Mouse (Mus musculus): ENCODE measurements around the gene Atp2b4. TPM values are rescaled to one million over a fixed set of nuclear protein-coding genes. Genes with fewer than 3 reads are reported as not detected.

The Atp2b4 gene
- polyA plus RNA-seq (2015; fragmentation: Nextera tagmentation; extraction: Ambion mirVana), result 10.3 and 11.0 TPM in 2 replicates

DNA sequence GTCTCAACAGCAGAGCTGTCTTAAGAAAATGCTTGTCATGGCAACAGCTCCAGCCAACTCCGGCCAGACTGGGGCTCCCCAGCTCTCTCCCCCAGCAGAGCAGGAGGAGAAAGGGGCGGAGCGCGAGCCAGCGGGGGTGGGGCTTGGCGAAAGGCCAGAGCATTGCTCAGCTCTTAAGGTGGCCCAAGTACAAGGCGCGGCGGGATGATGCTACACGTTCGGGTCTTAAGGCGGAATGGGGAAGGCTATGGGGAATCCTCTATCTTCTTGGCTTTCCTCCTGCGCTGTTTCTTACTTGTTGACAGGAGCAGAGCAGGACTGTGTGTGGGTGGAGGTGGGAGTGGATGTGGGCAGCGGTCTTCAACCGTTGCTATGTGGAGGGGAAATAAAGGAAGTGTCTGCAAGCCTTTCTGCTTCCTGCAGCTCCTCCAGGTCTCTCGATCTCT lies at the start of gene Atp2b4:
Gene Atp2b4, minus strand, starts transcription at position 94 of the 446 bp plus-strand sequence.
- Histone ChIP-seq H3K27me3 (ENCODE audit: control insufficient read depth, insufficient read depth, low read length) (no peaks in the 10 kb centered on the region), H3K4me3 (ENCODE audit: low read length) (peak within 1 kb of the TSS; percentile 80), H3K4me2 (ENCODE audit: low read depth, low read length) (peak within 1 kb of the TSS; percentile 94), H3K36me3 (ENCODE audit: control insufficient read depth, insufficient read depth) (no peaks in the 10 kb centered on the region), H3K9ac (ENCODE audit: low read length) (peak within 1 kb of the TSS; percentile 80), H3K4me1 (ENCODE audit: control insufficient read depth, insufficient read depth, low read length) (peaks cover 27% of the 10 kb centered on the region), H3K27ac (ENCODE audit: low read length) (peak within 1 kb of the TSS; percentile 78), H3K9me3 (replicated peaks; ENCODE audit: control insufficient read depth, low read length) (no peaks in the 10 kb centered on the region)
- WGBS, result 1% methylated on average over 15 of the region's 16 CpGs
- peak; percentile 91 for ATAC-seq (replicated peaks; ENCODE audit: extremely low read depth, insufficient read depth, low FRiP score)

GRCm38 (mm10) chr1:133844734-133845133 lies 43.9 kb upstream of the Atp2b4 start:
- no peak overlapping the region for H3K4me2 ChIP-seq (ENCODE audit: low read depth, low read length)
- no peaks in the 10 kb centered on the region for H3K27me3 ChIP-seq (ENCODE audit: control insufficient read depth, insufficient read depth, low read length)
- no peak overlapping the region for H3K4me3 ChIP-seq (ENCODE audit: low read length)
- H3K9ac ChIP-seq (ENCODE audit: low read length), result no peak overlapping the region
- no peak overlapping the region for H3K27ac ChIP-seq (ENCODE audit: low read length)
- no peaks in the 10 kb centered on the region for H3K4me1 ChIP-seq (ENCODE audit: control insufficient read depth, insufficient read depth, low read length)
- 41% methylated on average over 9 of the region's 9 CpGs for WGBS
- ATAC-seq (replicated peaks; ENCODE audit: extremely low read depth, insufficient read depth, low FRiP score), result no peak
- no peaks in the 10 kb centered on the region for H3K36me3 ChIP-seq (ENCODE audit: control insufficient read depth, insufficient read depth)
- no peaks in the 10 kb centered on the region for H3K9me3 ChIP-seq (replicated peaks; ENCODE audit: control insufficient read depth, low read length)

GRCm38 (mm10) chr1:133843900-133844299 lies 43.1 kb upstream of the Atp2b4 start:
- H3K27ac ChIP-seq (ENCODE audit: low read length), result no peak overlapping the region
- H3K4me2 ChIP-seq (ENCODE audit: low read depth, low read length), result no peak overlapping the region
- H3K9ac ChIP-seq (ENCODE audit: low read length), result no peak overlapping the region
- H3K4me3 ChIP-seq (ENCODE audit: low read length), result no peak overlapping the region
- H3K9me3 ChIP-seq (replicated peaks; ENCODE audit: control insufficient read depth, low read length), result no peaks in the 10 kb centered on the region
- H3K4me1 ChIP-seq (ENCODE audit: control insufficient read depth, insufficient read depth, low read length), result no peaks in the 10 kb centered on the region
- ATAC-seq (replicated peaks; ENCODE audit: extremely low read depth, insufficient read depth, low FRiP score), result no peak
- no peaks in the 10 kb centered on the region for H3K36me3 ChIP-seq (ENCODE audit: control insufficient read depth, insufficient read depth)
- WGBS, result 84% methylated on average over 6 of the region's 6 CpGs
- H3K27me3 ChIP-seq (ENCODE audit: control insufficient read depth, insufficient read depth, low read length), result no peaks in the 10 kb centered on the region

GRCm38 (mm10) chr1:133843370-133843769 lies 42.5 kb upstream of the Atp2b4 start:
- H3K9ac ChIP-seq (ENCODE audit: low read length), result no peak overlapping the region
- no peak overlapping the region for H3K4me3 ChIP-seq (ENCODE audit: low read length)
- H3K9me3 ChIP-seq (replicated peaks; ENCODE audit: control insufficient read depth, low read length), result no peaks in the 10 kb centered on the region
- WGBS, result 35% methylated on average over 4 of the region's 4 CpGs
- H3K27ac ChIP-seq (ENCODE audit: low read length), result no peak overlapping the region
- no peak for ATAC-seq (replicated peaks; ENCODE audit: extremely low read depth, insufficient read depth, low FRiP score)
- H3K4me1 ChIP-seq (ENCODE audit: control insufficient read depth, insufficient read depth, low read length), result no peaks in the 10 kb centered on the region
- H3K27me3 ChIP-seq (ENCODE audit: control insufficient read depth, insufficient read depth, low read length), result no peaks in the 10 kb centered on the region
- H3K4me2 ChIP-seq (ENCODE audit: low read depth, low read length), result no peak overlapping the region
- H3K36me3 ChIP-seq (ENCODE audit: control insufficient read depth, insufficient read depth), result no peaks in the 10 kb centered on the region

- Histone ChIP-seq H3K27me3 (ENCODE audit: control insufficient read depth, insufficient read depth, low read length) (no peaks in the 10 kb centered on the region), H3K4me1 (ENCODE audit: control insufficient read depth, insufficient read depth, low read length) (no peaks in the 10 kb centered on the region), H3K4me3 (ENCODE audit: low read length) (no peak overlapping the region), H3K9ac (ENCODE audit: low read length) (no peak overlapping the region), H3K27ac (ENCODE audit: low read length) (no peak overlapping the region), H3K9me3 (replicated peaks; ENCODE audit: control insufficient read depth, low read length) (no peaks in the 10 kb centered on the region), H3K4me2 (ENCODE audit: low read depth, low read length) (no peak overlapping the region), H3K36me3 (ENCODE audit: control insufficient read depth, insufficient read depth) (no peaks in the 10 kb centered on the region)
- 68% methylated on average over 11 of the region's 11 CpGs for WGBS
- no peak for ATAC-seq (replicated peaks; ENCODE audit: extremely low read depth, insufficient read depth, low FRiP score)
Observed at GRCm38 (mm10) chr1:133842074-133842725, 41.4 kb upstream of the Atp2b4 start.

GRCm38 (mm10) chr1:133841171-133841926 lies 40.5 kb upstream of the Atp2b4 start:
- no peak; the same call in 1 of the 2 replicates for ATAC-seq (replicated peaks; ENCODE audit: extremely low read depth, insufficient read depth, low FRiP score)
- WGBS, result 84% methylated on average over 15 of the region's 15 CpGs
- no peaks in the 10 kb centered on the region for H3K4me1 ChIP-seq (ENCODE audit: control insufficient read depth, insufficient read depth, low read length)

GRCm38 (mm10) chr1:133840530-133840929 lies 39.7 kb upstream of the Atp2b4 start:
- Histone ChIP-seq H3K9ac (ENCODE audit: low read length) (no peak overlapping the region), H3K4me2 (ENCODE audit: low read depth, low read length) (no peak overlapping the region), H3K4me3 (ENCODE audit: low read length) (no peak overlapping the region), H3K27me3 (ENCODE audit: control insufficient read depth, insufficient read depth, low read length) (no peaks in the 10 kb centered on the region), H3K4me1 (ENCODE audit: control insufficient read depth, insufficient read depth, low read length) (no peaks in the 10 kb centered on the region), H3K27ac (ENCODE audit: low read length) (no peak overlapping the region), H3K36me3 (ENCODE audit: control insufficient read depth, insufficient read depth) (no peaks in the 10 kb centered on the region), H3K9me3 (replicated peaks; ENCODE audit: control insufficient read depth, low read length) (no peaks in the 10 kb centered on the region)
- WGBS, result 72% methylated on average over 12 of the region's 12 CpGs
- ATAC-seq (replicated peaks; ENCODE audit: extremely low read depth, insufficient read depth, low FRiP score), result no peak

More at GRCm38 (mm10) chr1:133841171-133841926, 40.5 kb upstream of the Atp2b4 start:
- Histone ChIP-seq H3K9ac (ENCODE audit: low read length) (no peak overlapping the region), H3K4me3 (ENCODE audit: low read length) (no peak overlapping the region), H3K36me3 (ENCODE audit: control insufficient read depth, insufficient read depth) (no peaks in the 10 kb centered on the region), H3K4me2 (ENCODE audit: low read depth, low read length) (no peak overlapping the region), H3K27me3 (ENCODE audit: control insufficient read depth, insufficient read depth, low read length) (no peaks in the 10 kb centered on the region), H3K27ac (ENCODE audit: low read length) (no peak overlapping the region), H3K9me3 (replicated peaks; ENCODE audit: control insufficient read depth, low read length) (no peaks in the 10 kb centered on the region)

DNA sequence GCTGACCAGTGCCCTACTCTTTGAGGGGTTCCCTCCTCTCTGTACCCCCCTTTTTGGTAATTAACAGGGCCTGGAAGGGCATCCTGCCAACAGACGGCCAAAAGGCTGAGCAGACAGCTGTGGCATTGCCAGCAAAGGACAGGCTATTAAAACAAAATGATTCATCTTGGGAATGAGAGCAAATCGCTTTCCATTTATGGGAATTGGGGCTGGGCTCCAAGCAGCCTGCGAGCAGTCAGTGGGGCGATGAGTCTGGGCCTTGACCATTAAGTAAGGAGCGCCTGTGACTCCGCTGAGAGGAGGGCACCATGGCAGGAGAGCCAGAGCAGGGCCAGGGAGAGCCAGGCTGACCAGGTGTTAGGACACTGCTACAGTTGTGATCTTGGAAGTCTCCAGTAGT lies 33.5 kb upstream of the Atp2b4 start:
- Histone ChIP-seq H3K36me3 (ENCODE audit: control insufficient read depth, insufficient read depth) (no peaks in the 10 kb centered on the region), H3K27ac (ENCODE audit: low read length) (no peak overlapping the region), H3K4me3 (ENCODE audit: low read length) (no peak overlapping the region), H3K4me2 (ENCODE audit: low read depth, low read length) (no peak overlapping the region), H3K27me3 (ENCODE audit: control insufficient read depth, insufficient read depth, low read length) (no peaks in the 10 kb centered on the region), H3K9me3 (replicated peaks; ENCODE audit: control insufficient read depth, low read length) (no peaks in the 10 kb centered on the region), H3K4me1 (ENCODE audit: control insufficient read depth, insufficient read depth, low read length) (no peaks in the 10 kb centered on the region), H3K9ac (ENCODE audit: low read length) (no peak overlapping the region)
- 71% methylated on average over 6 of the region's 6 CpGs for WGBS
- ATAC-seq (replicated peaks; ENCODE audit: extremely low read depth, insufficient read depth, low FRiP score), result no peak

DNA sequence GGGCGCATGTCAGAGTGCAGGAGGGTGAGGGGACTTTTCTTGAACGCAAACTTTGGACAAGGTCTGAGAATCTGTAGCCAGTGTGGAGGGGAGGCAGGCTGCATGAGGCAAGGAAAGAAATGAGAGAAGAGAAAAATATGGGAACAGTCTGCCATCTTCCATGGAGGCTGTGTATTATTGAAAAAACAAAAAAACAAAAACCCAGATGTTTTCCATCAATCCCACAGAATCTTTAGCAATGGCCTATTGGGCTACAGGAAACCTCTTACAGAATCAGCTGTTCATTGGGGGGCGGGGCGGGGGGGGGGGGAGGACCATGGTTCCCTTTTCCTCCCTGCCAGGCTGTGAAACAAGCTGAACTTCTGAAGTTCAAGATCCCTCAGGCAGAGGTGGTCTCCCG lies 31.9 kb upstream of the Atp2b4 start:
- Histone ChIP-seq H3K9ac (ENCODE audit: low read length) (no peak overlapping the region), H3K27me3 (ENCODE audit: control insufficient read depth, insufficient read depth, low read length) (no peaks in the 10 kb centered on the region), H3K9me3 (replicated peaks; ENCODE audit: control insufficient read depth, low read length) (no peaks in the 10 kb centered on the region), H3K27ac (ENCODE audit: low read length) (no peak overlapping the region), H3K4me1 (ENCODE audit: control insufficient read depth, insufficient read depth, low read length) (no peaks in the 10 kb centered on the region), H3K4me3 (ENCODE audit: low read length) (no peak overlapping the region), H3K4me2 (ENCODE audit: low read depth, low read length) (no peak overlapping the region), H3K36me3 (ENCODE audit: control insufficient read depth, insufficient read depth) (no peaks in the 10 kb centered on the region)
- WGBS, result 64% methylated on average over 5 of the region's 5 CpGs
- ATAC-seq (replicated peaks; ENCODE audit: extremely low read depth, insufficient read depth, low FRiP score), result no peak

Data from heart, embryonic 16.5 days (tissue).